Mouse (Mus musculus) erythroblast, embryonic 14.5 days (primary cell): ENCODE data around the gene Dld.

ENCODE experiments used
- GATA1 ChIP-seq: IDR thresholded peaks from 2 replicates; pipeline ENCODE4 v1.6.1; 2012; ENCODE audit warnings: low read length, inconsistent platforms, mixed read lengths
- TAL1 ChIP-seq: IDR thresholded peaks from 3 replicates; pipeline ENCODE4 v1.6.1; 2012; ENCODE audit warnings: low read length, inconsistent platforms, mixed read lengths

GRCm38 (mm10) chr12:31366428-31366827 is 15.2 kb upstream of the Dld start:
- TF ChIP-seq TAL1: no peak
- TF ChIP-seq GATA1: no peak
